Mouse (Mus musculus) midbrain, embryonic 10.5 days (tissue): ENCODE measurements around the gene Wdr78. TPM values are rescaled to one million over a fixed set of nuclear protein-coding genes. Genes with fewer than 3 reads are reported as not detected.

ENCODE experiments used
- DNase-seq: peaks from one replicate; pipeline ENCODE4 v3.0.0-alpha.2; 2017; ENCODE audit warnings: low spot score
- H3K27ac ChIP-seq: fragments of 300-500 bp; sonication (generic); replicated peaks from 2 replicates; pipeline ENCODE4 v1.5.1; 2016; ENCODE audit warnings: mild to moderate bottlenecking
- H3K27me3 ChIP-seq: fragments of 300-500 bp; sonication (generic); 2 replicates; pipeline ENCODE4 v1.6.1; 2016; ENCODE audit warnings: low read depth, mild to moderate bottlenecking; ENCODE audit not compliant: poor library complexity, severe bottlenecking
- H3K36me3 ChIP-seq: fragments of 300-500 bp; sonication (generic); 2 replicates; pipeline ENCODE4 v1.6.1; 2016; ENCODE audit warnings: mild to moderate bottlenecking, moderate library complexity
- H3K4me1 ChIP-seq: fragments of 300-500 bp; sonication (generic); 2 replicates; pipeline ENCODE4 v1.6.1; 2016
- H3K4me3 ChIP-seq: fragments of 300-500 bp; sonication (generic); 2 replicates; pipeline ENCODE4 v1.5.1; 2016; ENCODE audit warnings: mild to moderate bottlenecking, moderate library complexity
- H3K9me3 ChIP-seq: fragments of 300-500 bp; sonication (generic); replicated peaks from 2 replicates; pipeline ENCODE4 v1.6.1; 2016; ENCODE audit warnings: mild to moderate bottlenecking
- WGBS: fragments of 180-500 bp; shearing (Covaris S2); methylation state at CpG from one replicate; pipeline ENCODE4 v1.1.7; 2016; 5-methylcytosine and 5-hydroxymethylcytosine counted together
- polyA plus RNA-seq: library from polyadenylated mRNA; unstranded; fragments of >200 nt; fragmentation: Nextera tagmentation; extraction: Ambion mirVana; gene quantifications from 2 replicates; pipeline ENCODE4 v1.2.1, GENCODE M21; 2016

Wdr78 gene
- polyA plus RNA-seq, 1 experiment from 2014 or later = 5.5 TPM

- DNase-seq = no peak
- peaks cover 41% of the 10 kb centered on the region for H3K4me1 ChIP-seq
- H3K27ac ChIP-seq = peak overlapping the region; percentile 98
- 2% methylated on average over 15 of the region's 15 CpGs for WGBS
- peak overlapping the region; percentile 91 for H3K4me3 ChIP-seq
- no peaks in the 10 kb centered on the region for H3K9me3 ChIP-seq
- H3K27me3 ChIP-seq = peaks cover 5% of the 10 kb centered on the region; the same call in 1 of the 2 replicates
- peaks cover 4% of the 10 kb centered on the region; the same call in 1 of the 2 replicates for H3K36me3 ChIP-seq
Measured at GRCm38 (mm10) chr4:103118888-103119228, 4.5 kb upstream of the Wdr78 start.

DNA sequence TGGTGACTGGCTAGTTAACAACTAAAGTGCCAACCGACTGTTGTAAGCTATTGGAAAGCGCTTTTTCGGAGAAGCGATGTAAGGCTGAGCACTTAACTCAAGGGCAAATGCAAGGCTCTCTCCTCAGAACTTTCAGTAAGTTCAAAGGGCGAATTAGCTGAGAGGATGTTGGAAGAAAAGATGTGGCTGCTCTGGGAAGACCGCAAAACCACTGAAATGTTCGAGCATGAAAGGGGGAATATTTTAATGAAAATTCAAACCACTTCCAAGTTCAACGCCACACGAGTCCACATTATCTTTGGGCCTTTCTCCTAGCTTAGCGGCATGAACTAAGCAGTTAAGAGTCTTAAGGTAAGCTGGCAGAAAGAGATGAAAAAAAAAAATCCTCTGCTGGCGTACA is 953 bp downstream of the Wdr78 start:
- Histone ChIP-seq H3K4me1 (peaks cover 52% of the 10 kb centered on the region), H3K27me3 (peaks cover 5% of the 10 kb centered on the region; the same call in 1 of the 2 replicates), H3K4me3 (peak overlapping the region; percentile 85), H3K27ac (peak overlapping the region; percentile 99), H3K9me3 (no peaks in the 10 kb centered on the region), H3K36me3 (peaks cover 26% of the 10 kb centered on the region)
- 18% methylated on average over 11 of the region's 11 CpGs for whole genome bisulfite sequencing
- DNase-seq = peak; percentile 15

DNA sequence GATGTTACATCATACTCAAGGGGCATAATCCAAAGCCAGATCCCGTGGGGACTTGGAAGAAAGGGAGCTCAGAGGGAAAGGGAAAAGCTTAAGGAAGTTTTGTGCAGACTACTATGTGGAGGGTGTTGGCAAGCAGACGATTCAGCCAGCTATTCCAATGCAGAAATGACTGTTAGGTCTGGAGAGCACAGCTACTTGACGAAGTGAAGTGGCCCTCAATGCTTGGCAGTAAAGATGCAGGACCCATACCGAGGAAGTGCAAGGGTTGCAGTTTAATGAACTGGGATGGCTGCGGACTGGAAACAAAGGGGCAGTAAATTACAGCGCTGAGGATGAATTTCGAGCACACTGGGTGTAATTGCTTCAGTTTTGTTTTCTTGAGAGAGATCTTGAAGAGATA is 1.7 kb downstream of the Wdr78 start:
- no peaks in the 10 kb centered on the region; the same call in 1 of the 2 replicates for H3K27me3 ChIP-seq
- H3K9me3 ChIP-seq = no peaks in the 10 kb centered on the region
- H3K4me3 ChIP-seq = peak overlapping the region; percentile 85
- WGBS = 76% methylated on average over 7 of the region's 7 CpGs
- peaks cover 52% of the 10 kb centered on the region for H3K4me1 ChIP-seq
- peaks cover 31% of the 10 kb centered on the region for H3K36me3 ChIP-seq
- DNase-seq = no peak
- peak overlapping the region; percentile 99; the same call in 1 of the 2 replicates for H3K27ac ChIP-seq

DNA sequence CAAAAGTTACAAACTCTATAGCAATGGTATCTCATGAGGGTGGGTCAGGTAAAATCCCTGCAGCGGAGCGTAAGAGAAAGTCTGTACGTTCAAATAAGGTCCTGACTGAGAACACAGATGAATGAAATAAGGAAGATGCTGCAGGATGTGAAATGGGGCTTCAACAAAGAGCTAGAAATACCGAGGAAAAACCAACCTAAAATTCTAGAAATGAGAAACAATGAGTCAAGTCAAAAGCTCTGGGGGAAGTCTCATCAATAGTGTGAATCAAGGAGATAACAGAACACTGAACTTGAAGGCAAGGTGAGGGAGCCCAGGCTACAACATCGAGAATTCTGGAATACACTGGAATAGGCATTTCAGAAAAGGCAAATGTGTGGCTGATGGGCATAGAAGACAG is 15.8 kb downstream of the Wdr78 start:
- WGBS = 91% methylated on average over 5 of the region's 5 CpGs
- Histone ChIP-seq H3K27ac (no peak overlapping the region), H3K4me3 (no peak overlapping the region), H3K4me1 (no peaks in the 10 kb centered on the region), H3K9me3 (no peaks in the 10 kb centered on the region), H3K27me3 (no peaks in the 10 kb centered on the region), H3K36me3 (no peaks in the 10 kb centered on the region)
- DNase-seq = no peak

DNA sequence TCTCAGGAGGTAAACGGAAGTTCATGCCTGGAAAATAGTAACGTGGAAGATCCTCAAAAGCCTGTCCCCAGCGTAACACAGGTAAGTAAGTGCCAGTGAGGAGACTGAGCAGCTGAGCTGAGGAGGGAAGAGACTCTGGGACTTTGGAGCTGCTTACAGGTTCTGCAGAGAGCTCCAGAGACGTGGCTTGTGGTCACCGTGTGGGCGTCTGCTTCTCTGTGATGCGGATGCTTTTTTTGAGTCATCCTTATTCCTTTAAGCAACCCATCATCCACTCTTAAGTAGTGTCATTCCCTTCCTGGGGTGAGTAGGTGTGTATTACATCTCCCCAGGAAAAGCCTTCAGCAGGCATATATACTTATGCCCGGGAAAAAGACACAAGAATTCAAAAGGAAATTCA is 18.4 kb downstream of the Wdr78 start:
- H3K4me1 ChIP-seq = no peaks in the 10 kb centered on the region
- H3K36me3 ChIP-seq = no peaks in the 10 kb centered on the region; the same call in 1 of the 2 replicates
- 88% methylated on average over 8 of the region's 8 CpGs for WGBS
- H3K27ac ChIP-seq = no peak overlapping the region
- DNase-seq = no peak
- no peak overlapping the region for H3K4me3 ChIP-seq
- no peaks in the 10 kb centered on the region for H3K27me3 ChIP-seq
- no peaks in the 10 kb centered on the region for H3K9me3 ChIP-seq

DNA sequence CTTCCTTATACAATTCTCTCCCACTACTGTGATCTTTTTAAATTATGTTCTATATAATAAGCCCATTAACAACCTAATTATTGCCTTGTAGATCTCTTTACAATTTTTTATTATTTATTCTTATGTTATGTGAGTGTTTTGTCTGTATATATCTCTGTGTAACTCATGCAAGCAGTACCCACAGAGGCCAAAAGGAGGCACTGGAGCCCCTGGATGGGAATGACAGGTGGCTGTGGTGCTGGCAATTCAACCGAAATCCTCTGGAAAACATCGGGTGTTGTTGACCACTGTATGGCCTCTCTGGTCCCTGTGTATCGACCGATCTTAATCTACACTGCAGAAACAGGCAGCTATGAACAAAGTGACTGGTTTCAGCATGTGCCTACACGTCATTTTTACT is 29.1 kb downstream of the Wdr78 start:
- DNase-seq = no peak
- H3K27me3 ChIP-seq = no peaks in the 10 kb centered on the region
- peaks cover 17% of the 10 kb centered on the region; the same call in 1 of the 2 replicates for H3K36me3 ChIP-seq
- no peak overlapping the region for H3K27ac ChIP-seq
- H3K9me3 ChIP-seq = no peaks in the 10 kb centered on the region
- H3K4me1 ChIP-seq = no peaks in the 10 kb centered on the region
- H3K4me3 ChIP-seq = no peak overlapping the region
- WGBS = 95% methylated on average over 5 of the region's 5 CpGs

DNA sequence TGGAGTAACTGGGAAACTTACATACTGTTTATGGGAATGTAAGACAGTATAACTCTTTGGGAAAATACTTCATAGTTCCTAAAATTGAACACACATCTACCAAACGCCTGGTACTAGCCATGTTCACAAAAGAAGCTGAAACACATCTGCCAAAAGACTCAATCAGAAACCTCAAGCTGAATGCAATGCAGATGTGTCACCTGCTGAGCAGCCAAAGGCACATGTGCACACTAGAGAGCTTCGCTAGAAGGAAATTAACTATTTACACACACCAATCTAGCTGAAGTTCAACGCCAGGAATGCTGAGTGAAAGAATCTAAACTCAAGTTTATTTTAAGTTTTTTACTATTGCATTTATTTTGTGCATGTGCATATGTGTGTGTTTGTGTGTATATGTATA is 43.7 kb downstream of the Wdr78 start:
- no peak for DNase-seq
- Histone ChIP-seq H3K4me1 (peaks cover 13% of the 10 kb centered on the region), H3K9me3 (no peaks in the 10 kb centered on the region), H3K27me3 (no peaks in the 10 kb centered on the region), H3K4me3 (no peak overlapping the region), H3K27ac (no peak overlapping the region), H3K36me3 (no peaks in the 10 kb centered on the region)
- 76% methylated on average over 3 of the region's 3 CpGs for WGBS

DNA sequence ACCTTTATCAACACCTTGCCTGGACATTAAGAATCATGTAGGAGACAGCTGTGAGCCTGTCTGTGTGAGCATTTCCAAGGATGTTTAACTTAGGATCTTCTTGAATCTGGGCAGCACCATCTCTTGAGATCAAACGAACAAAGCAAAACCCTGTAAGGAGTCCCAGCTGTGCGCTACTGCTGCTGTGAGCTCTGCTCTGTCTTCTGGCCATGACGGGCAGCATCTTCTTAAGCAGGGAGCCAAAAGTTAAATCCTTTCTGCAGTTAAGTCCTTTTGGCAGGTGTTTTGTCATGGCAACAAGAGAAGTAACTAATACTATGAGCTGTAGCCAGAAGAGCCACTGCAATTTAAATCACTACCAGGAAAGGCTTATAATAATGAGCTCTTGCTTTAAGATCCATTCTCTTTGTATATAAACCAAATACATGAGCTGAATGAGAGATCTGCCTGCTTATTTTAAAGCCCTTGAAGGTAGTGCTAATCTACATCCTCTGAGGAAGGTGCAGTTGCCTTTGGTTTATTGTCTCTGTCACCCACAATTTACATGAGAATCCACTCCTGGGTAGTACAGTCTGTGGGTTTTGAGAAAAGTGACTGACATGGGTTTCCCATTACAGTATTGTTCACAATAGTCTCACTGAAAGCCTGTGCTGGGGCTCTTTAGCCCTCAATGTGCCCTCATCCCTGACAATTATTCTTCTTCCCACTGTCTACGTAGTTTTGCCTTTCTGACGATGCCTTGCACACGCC is 46.3 kb downstream of the Wdr78 start:
- H3K9me3 ChIP-seq = no peaks in the 10 kb centered on the region
- whole genome bisulfite sequencing = 51% methylated on average over 6 of the region's 6 CpGs
- no peaks in the 10 kb centered on the region for H3K27me3 ChIP-seq
- H3K27ac ChIP-seq = no peak overlapping the region
- no peaks in the 10 kb centered on the region for H3K36me3 ChIP-seq
- H3K4me1 ChIP-seq = peaks cover 13% of the 10 kb centered on the region
- no peak overlapping the region for H3K4me3 ChIP-seq
- no peak for DNase-seq

GRCm38 (mm10) chr4:103064976-103065375 is 49.4 kb downstream of the Wdr78 start:
- DNase-seq = no peak
- H3K27me3 ChIP-seq = no peaks in the 10 kb centered on the region
- H3K36me3 ChIP-seq = no peaks in the 10 kb centered on the region
- no peak overlapping the region for H3K4me3 ChIP-seq
- peaks cover 13% of the 10 kb centered on the region for H3K4me1 ChIP-seq
- no peaks in the 10 kb centered on the region for H3K9me3 ChIP-seq
- no peak overlapping the region for H3K27ac ChIP-seq
- WGBS = 84% methylated on average over 5 of the region's 5 CpGs

DNA sequence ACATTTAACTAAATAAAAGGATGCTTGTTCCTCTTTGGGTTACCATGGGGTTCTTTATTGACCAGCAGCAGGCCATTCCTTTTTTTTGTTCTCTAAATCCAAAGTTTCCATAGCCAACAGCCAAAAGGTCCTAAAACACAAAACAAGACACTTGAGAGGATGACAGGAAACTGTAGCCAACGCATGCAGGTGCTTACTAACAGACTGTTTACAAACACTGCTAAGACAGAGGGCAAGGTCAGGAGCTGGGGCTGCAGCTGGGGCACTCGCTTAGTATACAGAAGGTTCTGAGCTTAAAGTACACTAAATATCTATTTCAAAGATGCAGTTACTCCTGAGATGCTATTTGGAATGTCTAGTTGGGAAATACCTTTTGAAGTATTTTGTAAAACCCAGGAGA is 49.9 kb downstream of the Wdr78 start:
- H3K27ac ChIP-seq = no peak overlapping the region
- no peaks in the 10 kb centered on the region for H3K9me3 ChIP-seq
- H3K27me3 ChIP-seq = no peaks in the 10 kb centered on the region
- peaks cover 3% of the 10 kb centered on the region; the same call in 1 of the 2 replicates for H3K36me3 ChIP-seq
- 85% methylated on average over 2 of the region's 2 CpGs for WGBS
- H3K4me3 ChIP-seq = no peak overlapping the region
- peaks cover 13% of the 10 kb centered on the region for H3K4me1 ChIP-seq
- DNase-seq = no peak

DNA sequence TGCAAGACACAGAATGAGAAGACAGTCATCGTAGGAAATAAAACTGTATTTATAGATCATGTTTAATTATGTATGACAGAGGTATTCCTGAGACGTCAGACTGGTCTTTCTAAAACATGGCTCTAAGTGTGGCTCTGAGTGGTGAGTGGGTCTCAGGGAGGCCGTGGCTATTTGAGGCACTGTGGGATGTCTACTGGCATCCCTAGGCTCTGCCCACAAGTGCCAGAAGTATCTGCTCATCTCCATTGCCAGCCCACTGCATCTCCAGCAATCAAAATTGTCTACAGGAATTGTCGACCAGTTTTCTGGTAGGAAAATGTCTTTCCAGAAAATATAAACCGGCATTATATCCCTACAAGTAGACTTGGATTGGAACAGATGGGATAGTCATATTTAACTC is 57.4 kb downstream of the Wdr78 start:
- Histone ChIP-seq H3K4me1 (no peaks in the 10 kb centered on the region), H3K4me3 (no peak overlapping the region), H3K9me3 (peaks cover 4% of the 10 kb centered on the region; the same call in 1 of the 2 replicates), H3K36me3 (peaks cover 20% of the 10 kb centered on the region), H3K27ac (no peak overlapping the region), H3K27me3 (no peaks in the 10 kb centered on the region)
- no peak for DNase-seq
- WGBS = 93% methylated on average over 5 of the region's 5 CpGs

DNA sequence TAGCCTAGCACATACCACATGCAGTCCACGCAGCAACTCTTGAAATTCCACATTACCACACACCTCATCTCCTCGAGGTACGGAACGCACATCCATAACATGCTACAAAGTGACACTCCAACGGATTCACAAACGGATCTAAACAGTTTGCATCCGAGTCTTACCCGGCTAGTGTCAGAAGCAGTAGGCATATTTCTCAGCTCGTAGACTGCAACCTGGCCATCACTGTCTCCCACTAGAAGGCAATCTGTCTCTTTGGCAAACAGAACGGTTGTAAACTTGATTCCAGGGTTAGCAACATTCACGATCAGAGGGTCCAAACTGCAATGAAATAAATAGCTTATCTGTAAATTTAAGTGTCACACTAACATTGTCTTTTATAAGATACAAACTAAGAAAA is 66.3 kb downstream of the Wdr78 start:
- no peak overlapping the region for H3K4me3 ChIP-seq
- no peaks in the 10 kb centered on the region for H3K4me1 ChIP-seq
- DNase-seq = no peak
- no peaks in the 10 kb centered on the region for H3K27me3 ChIP-seq
- WGBS = 94% methylated on average over 11 of the region's 11 CpGs
- peaks cover 9% of the 10 kb centered on the region; the same call in 1 of the 2 replicates for H3K9me3 ChIP-seq
- H3K27ac ChIP-seq = no peak overlapping the region
- H3K36me3 ChIP-seq = peaks cover 4% of the 10 kb centered on the region; the same call in 1 of the 2 replicates

GRCm38 (mm10) chr4:103042997-103043396 is 71.4 kb downstream of the Wdr78 start:
- Histone ChIP-seq H3K36me3 (peaks cover 10% of the 10 kb centered on the region; the same call in 1 of the 2 replicates), H3K4me1 (no peaks in the 10 kb centered on the region), H3K27me3 (no peaks in the 10 kb centered on the region), H3K27ac (no peak overlapping the region), H3K9me3 (no peaks in the 10 kb centered on the region), H3K4me3 (no peak overlapping the region)
- no peak for DNase-seq
- 90% methylated on average over 11 of the region's 11 CpGs for WGBS
